Mouse (Mus musculus): ENCODE data around the gene Wdr20.
"Not testable (repeated sequence)": the region's sequence is repeated elsewhere in the genome, so short reads cannot be mapped to it uniquely, and the experiment has no call there.

Wdr20 gene

GRCm38 (mm10) chr12:110737170-110738157, at the start of gene Wdr20:
Wdr20 (plus strand) TSS chr12:110737944.
- DNase-seq: peak; percentile 99

- not testable (repeated sequence) for DNase-seq
These were observed 48.8 kb upstream of the Wdr20 start for GRCm38 (mm10) chr12:110688921-110689320.

- no peak for DNase-seq
These were observed 47.7 kb upstream of the Wdr20 start for GRCm38 (mm10) chr12:110689919-110690643.

GRCm38 (mm10) chr12:110693378-110693777, 44.4 kb upstream of the Wdr20 start:
- DNase-seq: not testable (repeated sequence)

- DNase-seq: peak; percentile 76 to 80
These were observed 42.0 kb upstream of the Wdr20 start for GRCm38 (mm10) chr12:110695676-110696171.

GRCm38 (mm10) chr12:110696173-110696974, 41.4 kb upstream of the Wdr20 start:
- DNase-seq: peak; percentile 98 to 99

- peak in 1 of 2 experiments; percentile 20 for DNase-seq
These were observed 40.8 kb upstream of the Wdr20 start for GRCm38 (mm10) chr12:110696975-110697400.

- no peak for DNase-seq
These were observed 40.3 kb upstream of the Wdr20 start for GRCm38 (mm10) chr12:110697457-110697856.

- DNase-seq: no peak
These were observed 39.7 kb upstream of the Wdr20 start for GRCm38 (mm10) chr12:110698080-110698479.

GRCm38 (mm10) chr12:110698523-110699170, 39.1 kb upstream of the Wdr20 start:
- DNase-seq: no peak

GRCm38 (mm10) chr12:110699171-110699547, 38.6 kb upstream of the Wdr20 start:
- no peak for DNase-seq

GRCm38 (mm10) chr12:110700730-110701129, 37.0 kb upstream of the Wdr20 start:
- DNase-seq: no peak

- DNase-seq: not testable (repeated sequence)
These were observed 36.4 kb upstream of the Wdr20 start for GRCm38 (mm10) chr12:110701363-110701762.

- no peak for DNase-seq
These were observed 35.2 kb upstream of the Wdr20 start, which contains the start of gene Hsp90aa1 for GRCm38 (mm10) chr12:110702556-110702955. Hsp90aa1 (minus strand) TSS chr12:110702728.

GRCm38 (mm10) chr12:110703008-110703471, 34.7 kb upstream of the Wdr20 start:
- DNase-seq: peak; percentile 82 to 83

GRCm38 (mm10) chr12:110703682-110704081, 34.1 kb upstream of the Wdr20 start:
- no peak for DNase-seq

- not testable (repeated sequence) for DNase-seq
These were observed 32.3 kb upstream of the Wdr20 start for GRCm38 (mm10) chr12:110705419-110705818.

GRCm38 (mm10) chr12:110706337-110707231, 31.2 kb upstream of the Wdr20 start:
- DNase-seq: peak; percentile 31 to 34

GRCm38 (mm10) chr12:110707451-110707850, 30.3 kb upstream of the Wdr20 start:
- no peak for DNase-seq

GRCm38 (mm10) chr12:110711270-110711669, 26.5 kb upstream of the Wdr20 start:
- no peak for DNase-seq

GRCm38 (mm10) chr12:110713784-110714183, 24.0 kb upstream of the Wdr20 start:
- no peak for DNase-seq
